Mouse (Mus musculus): ENCODE data around the gene Pctp. TPM values are rescaled to one million over a fixed set of nuclear protein-coding genes. Genes with fewer than 3 reads are reported as not detected.

Pctp gene
- total RNA-seq (2023): 1 to 10 TPM; 4.0 to 5.7 TPM

GRCm38 (mm10) chr11:90002231-90002986 is at the start of gene Pctp:
Gene Pctp (minus strand): TSS chr11:90002894.

GRCm38 (mm10) chr11:90029841-90030398 is 27.2 kb upstream of the Pctp start, which contains the start of gene Tmem100:
Gene Tmem100 (plus strand): TSS chr11:90030348.

Other genes starting within 250 kb of the Pctp start
- not detected for gene Ankfn1, start 225.2 kb downstream of the Pctp start, total RNA-seq (2023)
- gene Tmem100, start 27.5 kb upstream of the Pctp start, total RNA-seq (2023): not detected
- gene Gm45716, start 184.8 kb upstream of the Pctp start, total RNA-seq (2023): 1 to 10 TPM; 1.2 to 1.9 TPM
- gene Mmd, start 246.6 kb upstream of the Pctp start, total RNA-seq (2023): 10 to 100 TPM; 32.8 to 33.2 TPM

All from T-cell, adult 66 days (primary cell).